Mouse (Mus musculus) erythroblast, embryonic 14.5 days (primary cell): ENCODE measurements at regions not wholly inside any gene's neighbourhood (a gene's known extent, or its start where the extent isn't known, plus 50 kb on each side); places are given as distances from the start of the nearest gene placed in this dataset.
A peak's percentile ranks its signal among the peaks of the same experiment; 100 is the strongest.

Source experiments
- H3K27me3 ChIP-seq: 2 replicates; pipeline ENCODE4 v1.6.1; 2012; ENCODE audit warnings: inconsistent platforms; ENCODE audit not compliant: control insufficient read depth
- H3K36me3 ChIP-seq: 2 replicates; pipeline ENCODE4 v1.6.1; 2012; ENCODE audit warnings: mild to moderate bottlenecking, inconsistent platforms; ENCODE audit not compliant: control insufficient read depth
- H3K4me1 ChIP-seq: 2 replicates; pipeline ENCODE4 v1.6.1; 2012; ENCODE audit warnings: inconsistent platforms; ENCODE audit not compliant: control insufficient read depth
- H3K4me3 ChIP-seq: replicated peaks from 2 replicates; pipeline ENCODE3; 2012; ENCODE audit warnings: moderate library complexity, mild to moderate bottlenecking, inconsistent platforms
- H3K9me3 ChIP-seq: 2 replicates; pipeline ENCODE4 v1.6.1; 2012; ENCODE audit warnings: low read length, inconsistent platforms, mixed read lengths; ENCODE audit not compliant: control insufficient read depth
- GATA1 ChIP-seq: IDR thresholded peaks from 2 replicates; pipeline ENCODE4 v1.6.1; 2012; ENCODE audit warnings: low read length, inconsistent platforms, mixed read lengths
- TAL1 ChIP-seq: IDR thresholded peaks from 3 replicates; pipeline ENCODE4 v1.6.1; 2012; ENCODE audit warnings: low read length, inconsistent platforms, mixed read lengths

DNA sequence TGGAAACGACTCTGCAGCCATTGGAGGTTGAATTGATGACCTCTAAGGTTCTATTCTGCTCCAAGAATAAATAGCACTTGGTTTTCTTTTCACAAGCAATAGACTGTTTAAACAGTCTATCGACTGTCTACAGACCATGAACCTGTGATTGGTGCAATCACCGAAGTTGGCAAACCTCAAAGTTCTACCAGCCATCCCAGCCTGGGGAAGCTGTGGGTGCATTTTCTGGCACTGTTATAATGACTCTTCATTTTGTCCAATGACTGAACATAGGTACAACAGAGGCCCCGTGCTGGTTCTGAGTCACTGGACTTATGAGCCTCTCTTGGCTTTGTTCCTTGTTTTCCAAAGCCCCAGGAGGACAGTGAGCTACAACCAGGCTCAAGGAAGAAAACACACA is 178.6 kb downstream of the Kdr start:
- Histone ChIP-seq H3K36me3 (no peaks in the 10 kb centered on the region), H3K4me1 (no peaks in the 10 kb centered on the region), H3K4me3 (no peak overlapping the region), H3K27me3 (no peaks in the 10 kb centered on the region), H3K9me3 (no peaks in the 10 kb centered on the region)
- no peak for TF ChIP-seq GATA1
- no peak for TF ChIP-seq TAL1

DNA sequence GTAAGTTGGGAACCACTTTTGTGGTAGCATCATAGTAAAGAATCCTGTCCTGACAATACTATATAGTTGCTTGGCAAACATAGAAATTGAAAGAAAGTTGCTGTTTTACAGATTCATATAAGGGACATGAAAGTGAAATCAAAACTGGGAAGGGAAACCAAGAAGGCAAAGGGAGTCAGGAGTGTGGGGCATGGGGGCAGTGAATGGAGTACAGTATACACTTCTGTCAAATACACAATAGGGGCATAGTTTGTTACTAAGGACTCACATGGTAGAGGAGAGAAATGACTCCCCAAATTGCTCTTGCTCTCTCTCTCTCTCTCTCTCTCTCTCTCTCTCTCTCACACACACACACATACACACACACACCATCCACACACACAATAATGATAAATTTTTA is 185.1 kb downstream of the Kdr start:
- H3K9me3 ChIP-seq: no peaks in the 10 kb centered on the region
- H3K4me3 ChIP-seq: no peak overlapping the region
- no peaks in the 10 kb centered on the region for H3K4me1 ChIP-seq
- H3K27me3 ChIP-seq: no peaks in the 10 kb centered on the region
- TF ChIP-seq GATA1 (no peak), TAL1 (no peak)
- H3K36me3 ChIP-seq: no peaks in the 10 kb centered on the region

DNA sequence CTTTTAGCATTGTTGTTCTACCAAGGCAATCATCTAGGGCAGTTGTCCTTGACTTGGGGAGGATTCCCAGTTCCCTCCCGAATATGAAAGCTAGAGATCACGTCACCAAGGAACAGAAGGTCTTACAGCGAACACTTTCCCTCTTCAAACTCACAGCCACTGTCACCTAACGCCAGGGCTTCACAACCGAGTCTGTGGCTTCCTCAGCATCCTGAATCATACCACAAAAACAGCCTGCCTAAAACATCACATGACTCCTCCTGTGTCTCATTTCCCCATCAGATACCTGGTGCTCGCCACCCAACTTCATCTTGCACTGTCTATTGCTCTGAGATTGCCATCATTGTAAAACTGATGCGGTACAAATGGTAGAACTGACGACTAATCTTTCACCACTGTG is 186.5 kb downstream of the Kdr start:
- H3K36me3 ChIP-seq: no peaks in the 10 kb centered on the region
- H3K27me3 ChIP-seq: no peaks in the 10 kb centered on the region
- H3K9me3 ChIP-seq: no peaks in the 10 kb centered on the region
- no peak for TF ChIP-seq GATA1
- no peak for TF ChIP-seq TAL1
- H3K4me1 ChIP-seq: no peaks in the 10 kb centered on the region
- no peak overlapping the region for H3K4me3 ChIP-seq

DNA sequence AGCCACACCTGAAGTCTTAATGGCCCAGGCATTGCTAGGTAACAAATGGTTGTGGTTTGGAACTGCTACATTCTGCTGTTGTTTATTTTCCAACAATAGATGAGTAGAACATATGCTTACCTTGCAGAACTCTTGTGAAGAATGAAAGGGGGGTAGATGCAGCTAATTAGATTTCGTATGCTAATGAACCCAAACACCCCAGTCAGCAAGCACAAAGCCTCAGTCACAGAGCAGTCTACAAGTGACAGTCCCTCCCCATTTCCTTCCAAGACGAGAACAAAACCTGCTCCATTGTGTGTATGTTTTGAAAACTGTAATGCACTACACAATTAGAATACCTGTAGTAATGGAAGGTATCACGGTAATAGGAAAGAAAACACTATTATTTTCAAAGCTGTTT is 190.2 kb downstream of the Kdr start:
- Histone ChIP-seq H3K36me3 (no peaks in the 10 kb centered on the region), H3K27me3 (no peaks in the 10 kb centered on the region), H3K4me1 (no peaks in the 10 kb centered on the region; the same call in 1 of the 2 replicates), H3K9me3 (no peaks in the 10 kb centered on the region), H3K4me3 (no peak overlapping the region)
- no peak for TF ChIP-seq TAL1
- TF ChIP-seq GATA1: no peak

DNA sequence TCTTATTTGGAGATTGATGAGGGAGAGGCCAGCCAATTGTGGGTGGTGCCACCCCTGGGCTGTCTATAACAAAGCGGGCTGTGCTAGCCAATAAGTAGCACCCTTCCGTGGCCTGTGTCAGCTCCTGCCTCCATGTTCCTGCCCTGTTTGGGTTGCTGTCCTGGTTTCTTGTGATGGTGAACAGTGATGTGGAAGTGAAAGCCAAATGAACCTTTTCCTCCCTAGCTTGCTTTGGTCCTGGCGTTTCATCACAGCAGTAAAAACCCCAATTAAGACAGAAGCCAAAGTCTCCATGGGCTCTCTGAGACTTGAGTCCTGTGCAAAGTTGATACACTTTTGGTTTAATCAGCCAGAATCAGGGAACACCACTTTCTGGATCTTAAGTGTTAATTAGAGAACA is 192.1 kb downstream of the Kdr start:
- TF ChIP-seq TAL1 (no peak), GATA1 (no peak)
- Histone ChIP-seq H3K36me3 (no peaks in the 10 kb centered on the region), H3K9me3 (no peaks in the 10 kb centered on the region), H3K4me1 (no peaks in the 10 kb centered on the region; the same call in 1 of the 2 replicates), H3K27me3 (no peaks in the 10 kb centered on the region), H3K4me3 (no peak overlapping the region)

DNA sequence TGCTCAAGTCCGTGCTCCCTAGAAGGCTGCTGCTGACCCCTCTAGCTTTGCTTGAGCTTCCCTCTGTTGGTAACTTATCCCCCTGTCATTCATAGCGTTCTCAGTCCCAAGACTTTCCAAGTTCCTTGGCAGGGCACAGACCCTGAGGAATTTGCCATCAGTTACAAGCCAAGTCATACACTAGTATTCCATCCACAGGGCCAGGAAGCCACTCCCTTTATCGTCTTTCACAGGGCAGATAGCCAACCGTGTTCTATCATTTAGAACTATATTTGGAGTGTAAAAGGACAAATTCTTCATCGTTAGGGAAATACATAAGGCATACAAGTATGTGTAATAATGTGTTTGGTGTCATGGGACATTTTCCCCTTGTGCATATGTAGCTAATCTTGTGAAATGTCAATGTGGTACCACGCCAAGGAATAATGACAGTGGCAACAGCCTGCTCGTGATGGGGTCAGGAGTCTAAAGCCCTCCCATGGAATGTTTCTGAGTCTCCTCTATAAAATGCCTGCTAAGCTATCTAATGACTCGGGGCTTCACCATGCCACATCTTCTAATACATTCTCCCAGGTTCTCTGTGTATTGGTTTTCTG is 193.2 kb downstream of the Kdr start:
- no peak for TF ChIP-seq GATA1
- Histone ChIP-seq H3K4me3 (no peak overlapping the region), H3K36me3 (no peaks in the 10 kb centered on the region), H3K4me1 (no peaks in the 10 kb centered on the region; the same call in 1 of the 2 replicates), H3K27me3 (no peaks in the 10 kb centered on the region), H3K9me3 (no peaks in the 10 kb centered on the region)

DNA sequence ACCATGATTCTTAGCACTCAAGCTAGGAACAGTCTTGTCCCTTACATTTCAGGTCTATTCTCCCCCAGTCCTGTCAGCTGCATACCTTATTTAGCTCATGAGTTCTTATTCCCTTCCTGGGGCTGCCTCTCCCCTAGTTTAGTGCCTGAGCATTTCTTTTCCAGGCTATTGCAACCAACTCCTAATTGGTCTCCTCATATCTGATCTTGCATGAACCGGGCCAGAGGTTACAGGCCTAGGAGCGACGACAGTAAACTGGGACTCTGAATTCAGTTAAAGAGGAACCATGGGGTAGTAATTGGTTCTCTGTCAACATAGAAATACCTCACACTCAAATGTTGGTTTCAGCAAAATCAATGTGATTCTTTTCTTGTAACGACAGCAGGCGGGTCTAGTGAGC is 195.9 kb downstream of the Kit start:
- no peaks in the 10 kb centered on the region for H3K27me3 ChIP-seq
- no peaks in the 10 kb centered on the region for H3K9me3 ChIP-seq
- no peaks in the 10 kb centered on the region for H3K36me3 ChIP-seq
- H3K4me1 ChIP-seq: peaks cover 3% of the 10 kb centered on the region; the same call in 1 of the 2 replicates
- no peak for TF ChIP-seq GATA1
- no peak for TF ChIP-seq TAL1
- no peak overlapping the region for H3K4me3 ChIP-seq

DNA sequence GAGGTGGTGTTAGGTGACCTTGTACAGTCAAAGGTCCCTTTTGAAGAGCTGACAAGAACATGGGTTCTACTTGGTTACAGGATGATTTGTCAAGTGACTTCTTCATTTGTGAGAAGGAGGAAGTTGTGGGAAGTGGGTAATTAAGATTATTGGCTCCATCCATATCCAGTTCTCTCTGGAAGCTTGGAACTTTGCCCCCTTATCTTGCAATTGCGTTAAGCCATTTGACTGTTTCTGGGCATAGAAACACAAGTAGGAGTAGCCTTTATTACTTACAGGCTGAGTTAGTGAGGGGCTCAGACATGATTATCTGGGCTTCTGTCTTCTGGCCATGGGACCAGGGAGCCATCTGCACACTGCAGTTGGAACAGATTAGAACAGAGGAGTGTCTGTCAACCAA is 192.5 kb downstream of the Kit start:
- H3K36me3 ChIP-seq: no peaks in the 10 kb centered on the region
- TF ChIP-seq TAL1 (no peak), GATA1 (no peak)
- H3K9me3 ChIP-seq: no peaks in the 10 kb centered on the region
- H3K4me3 ChIP-seq: no peak overlapping the region
- H3K27me3 ChIP-seq: no peaks in the 10 kb centered on the region
- H3K4me1 ChIP-seq: peaks cover 11% of the 10 kb centered on the region

DNA sequence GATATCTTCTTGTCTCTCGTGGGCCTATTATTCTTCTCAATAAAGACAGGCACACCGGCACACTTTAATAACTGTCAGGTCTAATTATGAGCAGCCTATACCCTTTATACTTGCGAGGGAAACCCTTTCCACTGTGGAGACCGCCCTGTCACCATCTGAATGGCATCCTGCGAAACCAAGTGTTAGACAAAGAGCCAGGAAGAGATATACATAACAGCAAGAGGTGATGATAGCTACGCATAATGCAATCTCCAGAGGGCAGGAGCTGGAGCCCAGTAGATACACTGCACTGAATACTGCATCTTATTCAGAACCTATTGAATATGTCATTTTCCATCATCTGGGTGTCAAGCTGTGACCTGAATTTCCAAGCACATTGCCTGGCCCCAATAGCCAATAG is 187.7 kb downstream of the Kit start:
- no peaks in the 10 kb centered on the region for H3K27me3 ChIP-seq
- H3K36me3 ChIP-seq: no peaks in the 10 kb centered on the region
- H3K4me1 ChIP-seq: peaks cover 33% of the 10 kb centered on the region
- peak overlapping the region; percentile 46 for H3K4me3 ChIP-seq
- TF ChIP-seq TAL1: no peak
- no peak for TF ChIP-seq GATA1
- no peaks in the 10 kb centered on the region for H3K9me3 ChIP-seq
